Mouse (Mus musculus): ENCODE measurements around the gene Pappa.

Pappa gene

GRCm38 (mm10) chr4:65123741-65124224 is at the start of gene Pappa:
Gene Pappa (plus strand): TSS chr4:65124174.
- DNase-seq (ENCODE audit: low read depth in 2 of 2, low spot score in 2 of 2) = no peak

GRCm38 (mm10) chr4:65077906-65078615 is 45.9 kb upstream of the Pappa start:
- no peak for DNase-seq (ENCODE audit: low read depth in 2 of 2, low spot score in 2 of 2)

- no peak for DNase-seq (ENCODE audit: low read depth in 2 of 2, low spot score in 2 of 2)
Observed at GRCm38 (mm10) chr4:65086864-65087263, 37.1 kb upstream of the Pappa start.

- no peak for DNase-seq (ENCODE audit: low read depth in 2 of 2, low spot score in 2 of 2)
Observed at GRCm38 (mm10) chr4:65087592-65087991, 36.4 kb upstream of the Pappa start.

- no peak for DNase-seq (ENCODE audit: low read depth in 2 of 2, low spot score in 2 of 2)
Observed at GRCm38 (mm10) chr4:65092191-65092590, 31.8 kb upstream of the Pappa start.

GRCm38 (mm10) chr4:65120329-65120728 is 3.6 kb upstream of the Pappa start:
- no peak for DNase-seq (ENCODE audit: low read depth in 2 of 2, low spot score in 2 of 2)

GRCm38 (mm10) chr4:65122841-65123240 is 1.1 kb upstream of the Pappa start:
- DNase-seq (ENCODE audit: low read depth in 2 of 2, low spot score in 2 of 2) = no peak

GRCm38 (mm10) chr4:65124369-65125151 is 586 bp downstream of the Pappa start:
- DNase-seq (ENCODE audit: low read depth in 2 of 2, low spot score in 2 of 2) = no peak

- no peak for DNase-seq (ENCODE audit: low read depth in 2 of 2, low spot score in 2 of 2)
Observed at GRCm38 (mm10) chr4:65125341-65126332, 1.7 kb downstream of the Pappa start.

- no peak for DNase-seq (ENCODE audit: low read depth in 2 of 2, low spot score in 2 of 2)
Observed at GRCm38 (mm10) chr4:65126451-65127290, 2.7 kb downstream of the Pappa start.

GRCm38 (mm10) chr4:65127291-65127590 is 3.3 kb downstream of the Pappa start:
- DNase-seq (ENCODE audit: low read depth in 2 of 2, low spot score in 2 of 2) = no peak

GRCm38 (mm10) chr4:65132657-65133056 is 8.7 kb downstream of the Pappa start:
- no peak for DNase-seq (ENCODE audit: low read depth in 2 of 2, low spot score in 2 of 2)

GRCm38 (mm10) chr4:65134358-65134757 is 10.4 kb downstream of the Pappa start:
- no peak for DNase-seq (ENCODE audit: low read depth in 2 of 2, low spot score in 2 of 2)

- DNase-seq (ENCODE audit: low read depth in 2 of 2, low spot score in 2 of 2) = no peak
Observed at GRCm38 (mm10) chr4:65135109-65135508, 11.1 kb downstream of the Pappa start.

- no peak for DNase-seq (ENCODE audit: low read depth in 2 of 2, low spot score in 2 of 2)
Observed at GRCm38 (mm10) chr4:65136541-65136940, 12.6 kb downstream of the Pappa start.

GRCm38 (mm10) chr4:65146936-65147335 is 23.0 kb downstream of the Pappa start:
- DNase-seq (ENCODE audit: low read depth in 2 of 2, low spot score in 2 of 2) = no peak

- DNase-seq (ENCODE audit: low read depth in 2 of 2, low spot score in 2 of 2) = no peak
Observed at GRCm38 (mm10) chr4:65153601-65154000, 29.6 kb downstream of the Pappa start.

- no peak for DNase-seq (ENCODE audit: low read depth in 2 of 2, low spot score in 2 of 2)
Observed at GRCm38 (mm10) chr4:65156231-65156630, 32.3 kb downstream of the Pappa start.

GRCm38 (mm10) chr4:65158651-65159050 is 34.7 kb downstream of the Pappa start:
- no peak for DNase-seq (ENCODE audit: low read depth in 2 of 2, low spot score in 2 of 2)

GRCm38 (mm10) chr4:65159481-65159880 is 35.5 kb downstream of the Pappa start:
- no peak for DNase-seq (ENCODE audit: low read depth in 2 of 2, low spot score in 2 of 2)

Measured in CD8-positive naive resting alpha-beta T cell, adult 2 months (primary cell).